Mouse (Mus musculus): Measurements from ENCODE around the gene Zbtb11. TPM values are rescaled to one million over a fixed set of nuclear protein-coding genes. Genes with fewer than 3 reads are reported as not detected.

Zbtb11 gene
- 10 to 100 TPM; 23.6 to 27.3 TPM for total RNA-seq (2023)

GRCm38 (mm10) chr16:55973431-55974255, at the start of gene Zbtb11:
Gene Zbtb11 (plus strand): TSS chr16:55973883.

GRCm38 (mm10) chr16:55934453-55935037, 39.1 kb upstream of the Zbtb11 start, which contains the start of gene Cep97:
Gene Cep97 (minus strand): TSS chr16:55934855.

GRCm38 (mm10) chr16:55966212-55966871, 7.3 kb upstream of the Zbtb11 start, which contains the start of gene Rpl24:
Gene Rpl24 (plus strand): TSS chr16:55966275.

GRCm38 (mm10) chr16:56029661-56030082, 56.0 kb downstream of the Zbtb11 start, which contains the start of gene Pcnp:
Gene Pcnp (minus strand): TSS chr16:56029739.

GRCm38 (mm10) chr16:56037138-56038010, 63.7 kb downstream of the Zbtb11 start, which contains the start of gene Trmt10c:
Gene Trmt10c (minus strand): TSS chr16:56037819.

GRCm38 (mm10) chr16:56048038-56048437, 74.4 kb downstream of the Zbtb11 start, which contains the start of gene Senp7:
Gene Senp7 (plus strand): TSS chr16:56048338.

Other genes with a start within 250 kb of the Zbtb11 start
- 100 to 1,000 TPM; 358 to 374 TPM for gene Nfkbiz, start 135.0 kb upstream of the Zbtb11 start, total RNA-seq (2023)
- gene Nxpe3, start 78.6 kb upstream of the Zbtb11 start, total RNA-seq (2023), result 1 to 10 TPM; 3.2 to 3.3 TPM
- gene Cep97, start 39.0 kb upstream of the Zbtb11 start, total RNA-seq (2023), result 1 to 10 TPM; 3.3 to 3.8 TPM
- gene Rpl24, start 7.6 kb upstream of the Zbtb11 start, total RNA-seq (2023), result 100 to 1,000 TPM; 373 to 414 TPM
- gene Pcnp, start 55.9 kb downstream of the Zbtb11 start, total RNA-seq (2023), result 10 to 100 TPM; 64.3 to 68.8 TPM
- gene Trmt10c, start 63.9 kb downstream of the Zbtb11 start, total RNA-seq (2023), result 1 to 10 TPM; 4.5 to 5.8 TPM
- 10 to 100 TPM; 46.9 to 49.1 TPM for gene Senp7, start 74.5 kb downstream of the Zbtb11 start, total RNA-seq (2023)
- gene Impg2, start 230.4 kb downstream of the Zbtb11 start, total RNA-seq (2023), result under 1 TPM; 0.57 to 0.64 TPM

All from neutrophil, adult 83 days (primary cell).